Mouse (Mus musculus): ENCODE data around the gene Slc7a10. TPM values are rescaled to one million over a fixed set of nuclear protein-coding genes. Genes with fewer than 3 reads are reported as not detected.

Slc7a10 gene
- total RNA-seq, 2 experiments from 2014 or later = 6.2 to 7.7 TPM

GRCm38 (mm10) chr7:35172519-35172918, 13.7 kb upstream of the Slc7a10 start:
- peak in 1 of 2 experiments; percentile 59 for DNase-seq

- DNase-seq = no peak
Observed at GRCm38 (mm10) chr7:35175533-35175932, 10.7 kb upstream of the Slc7a10 start.

- peak; percentile 42 to 59 for DNase-seq
Observed at GRCm38 (mm10) chr7:35176412-35177381, 9.5 kb upstream of the Slc7a10 start.

- DNase-seq = peak; percentile 62 to 63
Observed at GRCm38 (mm10) chr7:35184833-35185724, 1.1 kb upstream of the Slc7a10 start.

- DNase-seq = no peak
Observed at GRCm38 (mm10) chr7:35189699-35190098, 3.5 kb downstream of the Slc7a10 start.

GRCm38 (mm10) chr7:35191276-35191675, 5.1 kb downstream of the Slc7a10 start:
- no peak for DNase-seq

GRCm38 (mm10) chr7:35197022-35197421, 10.8 kb downstream of the Slc7a10 start:
- no peak for DNase-seq

- peak; percentile 38 to 49 for DNase-seq
Observed at GRCm38 (mm10) chr7:35198981-35199754, 13.0 kb downstream of the Slc7a10 start.

GRCm38 (mm10) chr7:35199755-35200154, 13.6 kb downstream of the Slc7a10 start:
- no peak for DNase-seq

GRCm38 (mm10) chr7:35211791-35212190, 25.6 kb downstream of the Slc7a10 start:
- DNase-seq = no peak

GRCm38 (mm10) chr7:35214442-35215222, 28.4 kb downstream of the Slc7a10 start:
- DNase-seq = peak; percentile 35 to 49

- peak; percentile 92 to 94 for DNase-seq
Observed at GRCm38 (mm10) chr7:35215225-35215624, 29.0 kb downstream of the Slc7a10 start, which contains the start of gene Lrp3. Gene Lrp3 (minus strand): TSS chr7:35215498.

GRCm38 (mm10) chr7:35215731-35216130, 29.5 kb downstream of the Slc7a10 start:
- no peak for DNase-seq

GRCm38 (mm10) chr7:35220694-35221365, 34.6 kb downstream of the Slc7a10 start:
- peak in 1 of 2 experiments; percentile 25 for DNase-seq

GRCm38 (mm10) chr7:35230333-35230732, 44.1 kb downstream of the Slc7a10 start:
- no peak for DNase-seq

- no peak for DNase-seq
Observed at GRCm38 (mm10) chr7:35232796-35233455, 46.7 kb downstream of the Slc7a10 start.

- no peak for DNase-seq
Observed at GRCm38 (mm10) chr7:35233861-35234260, 47.7 kb downstream of the Slc7a10 start.

GRCm38 (mm10) chr7:35234361-35235245, 48.4 kb downstream of the Slc7a10 start:
- DNase-seq = peak; percentile 96 to 97

- DNase-seq = peak; percentile 72 to 75
Observed at GRCm38 (mm10) chr7:35235308-35235707, 49.1 kb downstream of the Slc7a10 start.
